Mouse (Mus musculus) E14TG2a.4 (cell line): ENCODE data around the gene Rac3.

Experiments used
- CTCF ChIP-seq: conservative IDR thresholded peaks from 2 replicates; pipeline ENCODE4 v1.5.1; 2014; ENCODE audit warnings: low read length
- NANOG ChIP-seq: IDR thresholded peaks from 2 replicates; pipeline ENCODE4 v1.6.1; 2014; ENCODE audit warnings: borderline replicate concordance, low read length, mixed read lengths

GRCm38 (mm10) chr11:120689365-120689764, 31.9 kb upstream of the Rac3 start:
- no peak for TF ChIP-seq CTCF
- TF ChIP-seq NANOG, result no peak
